Comparison of ENCODE assay signal across 8 mouse cellular contexts in genomic region chr11:51689343-51689742, GRCm38 (mm10). TPM values are rescaled to one million over a fixed set of nuclear protein-coding genes. Genes with fewer than 3 reads are reported as not detected.
DNase-seq lines count a peak whose midpoint lies in the region; ATAC-seq and TF ChIP-seq lines count a peak whose summit lies in the region.

No protein-coding gene starts in this region.

- peak overlapping the region; percentile 100 for H3K27ac ChIP-seq in kidney, embryonic 16.5 days (ENCODE audit: low read length)
- peak overlapping the region; percentile 100 for H3K27ac ChIP-seq in embryonic facial prominence, embryonic 10.5 days (replicated peaks)
- peak overlapping the region; percentile 99 for H3K27ac ChIP-seq in intestine, embryonic 14.5 days (ENCODE audit: low read depth)

- DNase-seq in kidney, postnatal 10 days = no peak
- no peak for DNase-seq in embryonic facial prominence, embryonic 10.5 days (ENCODE audit: low spot score)
- DNase-seq in intestine, embryonic 14.5 days (ENCODE audit: low spot score) = peak; percentile 55
- DNase-seq in urinary bladder, postnatal 36 days (ENCODE audit: low spot score in 2 of 2) = no peak
- DNase-seq in frontal cortex, postnatal 36 days (ENCODE audit: low spot score in 2 of 2) = no peak
- no peak for DNase-seq in MN1 (ENCODE audit: low spot score)

- H3K36me3 ChIP-seq in kidney, embryonic 16.5 days (ENCODE audit: insufficient read depth, low read length) = peaks cover 4% of the 10 kb centered on the region
- H3K36me3 ChIP-seq in embryonic facial prominence, embryonic 10.5 days (replicated peaks) = peaks cover 30% of the 10 kb centered on the region
- peaks cover 18% of the 10 kb centered on the region for H3K36me3 ChIP-seq in intestine, embryonic 14.5 days (ENCODE audit: control insufficient read depth, insufficient read depth, low read length)
- no peaks in the 10 kb centered on the region for H3K36me3 ChIP-seq in myocyte (ENCODE audit: control insufficient read depth, insufficient read depth)

- H3K9me3 ChIP-seq in kidney, embryonic 16.5 days (ENCODE audit: low read length) = no peaks in the 10 kb centered on the region
- H3K9me3 ChIP-seq in embryonic facial prominence, embryonic 10.5 days = no peaks in the 10 kb centered on the region
- no peaks in the 10 kb centered on the region for H3K9me3 ChIP-seq in intestine, embryonic 14.5 days (ENCODE audit: control insufficient read depth, low read length)

- H3K27me3 ChIP-seq in kidney, embryonic 16.5 days (ENCODE audit: insufficient read depth, low read length) = no peaks in the 10 kb centered on the region
- no peaks in the 10 kb centered on the region for H3K27me3 ChIP-seq in embryonic facial prominence, embryonic 10.5 days (replicated peaks; ENCODE audit: low read depth, poor library complexity, severe bottlenecking)
- H3K27me3 ChIP-seq in intestine, embryonic 14.5 days (replicated peaks; ENCODE audit: control insufficient read depth, insufficient read depth, low read length) = no peaks in the 10 kb centered on the region
- H3K27me3 ChIP-seq in myocyte (ENCODE audit: control insufficient read depth, insufficient read depth, insufficient read length) = no peaks in the 10 kb centered on the region

- WGBS in kidney, embryonic 16.5 days = 21% methylated on average over 6 of the region's 6 CpGs
- 22% methylated on average over 6 of the region's 6 CpGs for WGBS in embryonic facial prominence, embryonic 10.5 days
- 22% methylated on average over 6 of the region's 6 CpGs for WGBS in intestine, embryonic 14.5 days

- H3K79me2 ChIP-seq in myocyte (ENCODE audit: control insufficient read depth, insufficient read depth) = peaks cover 17% of the 10 kb centered on the region

- ATAC-seq in kidney, embryonic 16.5 days (ENCODE audit: low FRiP score, low TSS enrichment) = no peak
- no peak for ATAC-seq in intestine, embryonic 14.5 days (replicated peaks; ENCODE audit: low FRiP score, low TSS enrichment, low read depth)

- peak overlapping the region; percentile 75 for H3K4me2 ChIP-seq in kidney, embryonic 16.5 days (replicated peaks; ENCODE audit: low read depth, low read length)
- peak overlapping the region; percentile 87 for H3K4me2 ChIP-seq in intestine, embryonic 14.5 days (ENCODE audit: low read length)
- peak overlapping the region; percentile 80 for H3K4me2 ChIP-seq in myocyte (ENCODE audit: low read depth)

- H3K9ac ChIP-seq in kidney, embryonic 16.5 days (replicated peaks; ENCODE audit: low read length) = peak overlapping the region; percentile 89
- peak overlapping the region; percentile 76 for H3K9ac ChIP-seq in intestine, embryonic 14.5 days (ENCODE audit: low read length)

- TF ChIP-seq POLR2A in myocyte (IDR thresholded peaks at IDR 0.05; ENCODE audit: insufficient read length, low read depth) = no peak

- peak overlapping the region; percentile 52 for H3K4me3 ChIP-seq in kidney, embryonic 16.5 days (ENCODE audit: low read length)
- H3K4me3 ChIP-seq in embryonic facial prominence, embryonic 10.5 days = peak overlapping the region; percentile 84
- peak overlapping the region; percentile 79 for H3K4me3 ChIP-seq in intestine, embryonic 14.5 days (ENCODE audit: low read depth, low read length)
- H3K4me3 ChIP-seq in myocyte = peak overlapping the region; percentile 74

- peak overlapping the region; percentile 4 for H3ac ChIP-seq in myocyte (ENCODE audit: control insufficient read depth, insufficient read length)

- H3K4me1 ChIP-seq in kidney, embryonic 16.5 days (ENCODE audit: insufficient read depth, low read length) = peaks cover 10% of the 10 kb centered on the region
- H3K4me1 ChIP-seq in embryonic facial prominence, embryonic 10.5 days = peaks cover 14% of the 10 kb centered on the region
- H3K4me1 ChIP-seq in intestine, embryonic 14.5 days (replicated peaks; ENCODE audit: control insufficient read depth, insufficient read depth, low read length) = peaks cover 13% of the 10 kb centered on the region

TF ChIP-seq in myocyte, 11 proteins besides CTCF, POLR2A, EP300 and RAD21:
- TF ChIP-seq E2F4 (IDR thresholded peaks at IDR 0.05; ENCODE audit: insufficient read depth) = no peak
- TF ChIP-seq CEBPB (IDR thresholded peaks at IDR 0.05; ENCODE audit: insufficient read depth, poor library complexity, severe bottlenecking) = no peak
- no peak for TF ChIP-seq MYOG (IDR thresholded peaks at IDR 0.05; ENCODE audit: control insufficient read depth in 1 of 3, insufficient read depth in 1 of 3, insufficient read length in 2 of 3, low read depth in 2 of 3)
- no peak for TF ChIP-seq TCF12 (IDR thresholded peaks at IDR 0.05; ENCODE audit: insufficient read depth, poor library complexity, severe bottlenecking)
- no peak for TF ChIP-seq MYOD1 (IDR thresholded peaks at IDR 0.05; ENCODE audit: control insufficient read depth in 1 of 3, insufficient read length in 2 of 3, low read depth in 2 of 3)
- TF ChIP-seq MAX (IDR thresholded peaks at IDR 0.05; ENCODE audit: low read depth) = no peak
- no peak for TF ChIP-seq TCF3 (IDR thresholded peaks at IDR 0.05; ENCODE audit: insufficient read length, low read depth)
- TF ChIP-seq SRF (IDR thresholded peaks at IDR 0.05; ENCODE audit: control insufficient read depth, insufficient read length, low read depth) = no peak
- TF ChIP-seq POLR2AphosphoS2 (IDR thresholded peaks at IDR 0.05; ENCODE audit: insufficient read length, low read depth) = no peak
- TF ChIP-seq REST (IDR thresholded peaks at IDR 0.05; ENCODE audit: insufficient read depth, insufficient read length) = no peak
- TF ChIP-seq USF1 (IDR thresholded peaks at IDR 0.05; ENCODE audit: low read depth) = no peak

RNA-seq across cellular contexts. Expression of gene 0610009B22Rik, which starts 0.7 kb away (rescaled TPM):
- 105 and 107 TPM in 2 replicates for polyA plus RNA-seq in kidney, embryonic 16.5 days (2015; fragmentation: Nextera tagmentation; extraction: Ambion mirVana)
- 84.2 TPM in 2 replicates for polyA plus RNA-seq in embryonic facial prominence, embryonic 10.5 days (2016; fragmentation: Nextera tagmentation; extraction: Ambion mirVana)
- polyA plus RNA-seq in intestine, embryonic 14.5 days (2014; fragmentation: Nextera tagmentation; extraction: Ambion mirVana) = 81.9 and 86.6 TPM in 2 replicates
- polyA plus RNA-seq in myocyte (2012; fragmentation: generic; extraction: Trizol) = 27.9 TPM

RNA-seq across cellular contexts. Expression of gene D930048N14Rik, which starts 38.6 kb away (rescaled TPM):
- 4.0 and 4.5 TPM in 2 replicates for polyA plus RNA-seq in kidney, embryonic 16.5 days (2015; fragmentation: Nextera tagmentation; extraction: Ambion mirVana)
- 1.6 and 2.4 TPM in 2 replicates for polyA plus RNA-seq in embryonic facial prominence, embryonic 10.5 days (2016; fragmentation: Nextera tagmentation; extraction: Ambion mirVana)
- 3.9 and 4.8 TPM in 2 replicates for polyA plus RNA-seq in intestine, embryonic 14.5 days (2014; fragmentation: Nextera tagmentation; extraction: Ambion mirVana)
- 0.25 TPM for polyA plus RNA-seq in myocyte (2012; fragmentation: generic; extraction: Trizol)

RNA-seq across cellular contexts. Expression of gene N4bp3, which starts 38.7 kb away (rescaled TPM):
- 30.9 and 34.1 TPM in 2 replicates for polyA plus RNA-seq in kidney, embryonic 16.5 days (2015; fragmentation: Nextera tagmentation; extraction: Ambion mirVana)
- 15.8 and 17.4 TPM in 2 replicates for polyA plus RNA-seq in embryonic facial prominence, embryonic 10.5 days (2016; fragmentation: Nextera tagmentation; extraction: Ambion mirVana)
- polyA plus RNA-seq in intestine, embryonic 14.5 days (2014; fragmentation: Nextera tagmentation; extraction: Ambion mirVana) = 15.3 and 17.3 TPM in 2 replicates
- 16.3 TPM for polyA plus RNA-seq in myocyte (2012; fragmentation: generic; extraction: Trizol)

RNA-seq across cellular contexts. Expression of gene Rmnd5b, which starts 53.6 kb away (rescaled TPM):
- polyA plus RNA-seq in kidney, embryonic 16.5 days (2015; fragmentation: Nextera tagmentation; extraction: Ambion mirVana) = 48.9 and 51.9 TPM in 2 replicates
- polyA plus RNA-seq in embryonic facial prominence, embryonic 10.5 days (2016; fragmentation: Nextera tagmentation; extraction: Ambion mirVana) = 32.7 and 38.1 TPM in 2 replicates
- polyA plus RNA-seq in intestine, embryonic 14.5 days (2014; fragmentation: Nextera tagmentation; extraction: Ambion mirVana) = 42.7 and 44.0 TPM in 2 replicates
- polyA plus RNA-seq in myocyte (2012; fragmentation: generic; extraction: Trizol) = 41.0 TPM
